Mouse (Mus musculus) urinary bladder, postnatal 36 days (tissue): ENCODE results near the gene Fuca2.

Experiments
- DNase-seq, 2 experiments: peaks; one replicate each; pipeline ENCODE4 v3.0.0; 2022; ENCODE audit warnings: low spot score in 2 of 2, mixed read lengths in 1 of 2

Gene Fuca2

GRCm38 (mm10) chr10:13534751-13535150, 35.4 kb downstream of the Fuca2 start:
- DNase-seq: no peak

- DNase-seq: no peak
These were observed 37.4 kb downstream of the Fuca2 start for GRCm38 (mm10) chr10:13536706-13537105.

GRCm38 (mm10) chr10:13539769-13540333, 40.5 kb downstream of the Fuca2 start:
- DNase-seq: no peak

GRCm38 (mm10) chr10:13541721-13542120, 42.4 kb downstream of the Fuca2 start:
- no peak for DNase-seq

GRCm38 (mm10) chr10:13552646-13553497, 53.5 kb downstream of the Fuca2 start, which contains the start of the genes Adat2 and Pex3:
Gene Adat2, plus strand, starts transcription at chr10:13552894.
Gene Pex3, minus strand, starts transcription at chr10:13553142.
- DNase-seq: peak; percentile 86 to 91

GRCm38 (mm10) chr10:13553498-13553985, 54.2 kb downstream of the Fuca2 start:
- DNase-seq: no peak

- no peak for DNase-seq
These were observed 55.0 kb downstream of the Fuca2 start for GRCm38 (mm10) chr10:13554316-13554715.

GRCm38 (mm10) chr10:13560014-13560674, 60.8 kb downstream of the Fuca2 start:
- no peak for DNase-seq

GRCm38 (mm10) chr10:13564364-13565079, 65.2 kb downstream of the Fuca2 start:
- peak; percentile 42 to 62 for DNase-seq

GRCm38 (mm10) chr10:13565080-13565448, 65.7 kb downstream of the Fuca2 start:
- no peak for DNase-seq

- no peak for DNase-seq
These were observed 67.1 kb downstream of the Fuca2 start for GRCm38 (mm10) chr10:13566393-13566792.
